Mouse (Mus musculus) liver, embryonic 15.5 days (tissue): ENCODE measurements at regions not wholly inside any gene's neighbourhood (a gene's known extent, or its start where the extent isn't known, plus 50 kb on each side); places are given as distances from the start of the nearest gene placed in this dataset.

Experiments used
- ATAC-seq: fragments of 200-750 bp; cut with Nextera tagmentation; 2 replicates; pipeline ENCODE4 v1.8.0; 2017; ENCODE audit warnings: moderate number of reproducible peaks, mild to moderate bottlenecking, moderate library complexity; ENCODE audit not compliant: insufficient read depth
- H3K27ac ChIP-seq: fragments of 300-500 bp; sonication (generic); replicated peaks from 2 replicates; pipeline ENCODE4 v1.5.1; 2015; ENCODE audit warnings: mild to moderate bottlenecking, inconsistent platforms
- H3K27me3 ChIP-seq: fragments of 300-500 bp; sonication (generic); 2 replicates; pipeline ENCODE4 v1.6.1; 2015; ENCODE audit warnings: mild to moderate bottlenecking, inconsistent platforms
- H3K36me3 ChIP-seq: fragments of 300-500 bp; sonication (generic); replicated peaks from 2 replicates; pipeline ENCODE4 v1.6.1; 2015; ENCODE audit warnings: moderate library complexity, mild to moderate bottlenecking, inconsistent platforms
- H3K4me1 ChIP-seq: fragments of 300-500 bp; sonication (generic); replicated peaks from 2 replicates; pipeline ENCODE4 v1.6.1; 2015; ENCODE audit warnings: inconsistent platforms
- H3K4me2 ChIP-seq: fragments of 300-500 bp; sonication (generic); 2 replicates; pipeline ENCODE4 v1.6.1; 2015; ENCODE audit warnings: moderate library complexity, mild to moderate bottlenecking, inconsistent platforms
- H3K4me3 ChIP-seq: fragments of 300-500 bp; sonication (generic); replicated peaks from 2 replicates; pipeline ENCODE4 v1.5.1; 2015; ENCODE audit warnings: mild to moderate bottlenecking, inconsistent platforms
- H3K9ac ChIP-seq: fragments of 300-500 bp; sonication (generic); 2 replicates; pipeline ENCODE4 v1.6.1; 2015; ENCODE audit warnings: moderate library complexity, mild to moderate bottlenecking, inconsistent platforms
- H3K9me3 ChIP-seq: fragments of 300-500 bp; sonication (generic); replicated peaks from 2 replicates; pipeline ENCODE4 v1.6.1; 2016; ENCODE audit warnings: inconsistent platforms
- WGBS: fragments of 180-500 bp; shearing (Covaris S2); methylation state at CpG from one replicate; pipeline ENCODE4 v1.1.7; 2015; ENCODE audit warnings: mixed read lengths; ENCODE audit not compliant: insufficient replicate concordance; 5-methylcytosine and 5-hydroxymethylcytosine counted together

- H3K4me1 ChIP-seq = no peaks in the 10 kb centered on the region
- no peaks in the 10 kb centered on the region for H3K27me3 ChIP-seq
- H3K27ac ChIP-seq = no peak overlapping the region
- no peak for ATAC-seq
- no peak overlapping the region for H3K4me2 ChIP-seq
- no peak overlapping the region for H3K4me3 ChIP-seq
- WGBS = 49% methylated on average over 5 of the region's 5 CpGs
- no peaks in the 10 kb centered on the region for H3K36me3 ChIP-seq
- H3K9ac ChIP-seq = no peak overlapping the region
- H3K9me3 ChIP-seq = no peaks in the 10 kb centered on the region
These were observed 168.3 kb upstream of the Rsrc1 start for GRCm38 (mm10) chr3:66812686-66813445.

DNA sequence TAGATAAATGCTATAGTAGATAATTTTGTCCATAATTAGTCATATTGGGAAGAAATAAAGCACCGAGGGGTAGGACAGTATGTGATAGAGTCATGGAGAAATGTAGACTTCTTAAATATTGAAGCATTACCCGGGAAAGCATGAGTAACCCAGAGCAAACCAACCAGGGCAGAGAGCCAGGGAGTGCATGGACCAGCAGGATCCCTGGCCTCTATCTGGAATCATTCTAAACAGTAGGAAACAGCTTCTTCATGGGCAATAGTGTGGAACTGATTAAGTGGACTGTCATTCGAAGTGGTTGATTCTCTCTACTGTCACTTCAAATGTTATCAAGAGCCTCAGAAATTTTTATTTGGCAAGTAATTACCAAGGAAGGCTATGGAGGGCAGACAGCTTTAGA lies 155.4 kb upstream of the Rsrc1 start:
- Histone ChIP-seq H3K4me2 (no peak overlapping the region), H3K36me3 (no peaks in the 10 kb centered on the region), H3K27ac (no peak overlapping the region), H3K27me3 (no peaks in the 10 kb centered on the region), H3K9ac (no peak overlapping the region), H3K9me3 (no peaks in the 10 kb centered on the region), H3K4me1 (no peaks in the 10 kb centered on the region), H3K4me3 (no peak overlapping the region)
- WGBS = 62% methylated on average over 3 of the region's 3 CpGs
- no peak for ATAC-seq
